Mouse (Mus musculus): ENCODE measurements around the gene Gm21903.
"Not testable (repeated sequence)": the region's sequence is repeated elsewhere in the genome, so short reads cannot be mapped to it uniquely, and the experiment has no call there.

Gene Gm21903

GRCm38 (mm10) chr17:39043241-39043640 is at the start of gene Gm21903:
Gm21903 (minus strand) TSS chr17:39043341.
- DNase-seq: no peak

- DNase-seq: no peak
Measured at GRCm38 (mm10) chr17:39076937-39077336, 33.8 kb upstream of the Gm21903 start, which contains the start of gene Esp23. Esp23 (minus strand) TSS chr17:39077037.

GRCm38 (mm10) chr17:39063641-39064040 is 20.5 kb upstream of the Gm21903 start:
- no peak for DNase-seq

- not testable (repeated sequence) for DNase-seq
Measured at GRCm38 (mm10) chr17:39036395-39036794, 6.7 kb downstream of the Gm21903 start, which contains the start of gene Esp24. Esp24 (plus strand) TSS chr17:39036695.

- DNase-seq: no peak
Measured at GRCm38 (mm10) chr17:39017184-39017583, 26.0 kb downstream of the Gm21903 start.

GRCm38 (mm10) chr17:39010675-39011638 is 32.2 kb downstream of the Gm21903 start:
- no peak for DNase-seq

GRCm38 (mm10) chr17:39009846-39010245 is 33.3 kb downstream of the Gm21903 start:
- DNase-seq: no peak

All from kidney, postnatal 14 days (tissue).